Mouse (Mus musculus) C2C12 (cell line): ENCODE data around the gene Car9. TPM values are rescaled to one million over a fixed set of nuclear protein-coding genes. Genes with fewer than 3 reads are reported as not detected.

ENCODE experiments used
- H3K27me3 ChIP-seq: one replicate; pipeline ENCODE4 v1.6.1; 2011; ENCODE audit not compliant: control insufficient read depth, insufficient read depth, insufficient read length
- H3K36me3 ChIP-seq: one replicate; pipeline ENCODE4 v1.6.1; 2011; ENCODE audit not compliant: control insufficient read depth, insufficient read depth
- H3K4me3 ChIP-seq: one replicate; pipeline ENCODE4 v1.5.1; 2011; ENCODE audit warnings: mild to moderate bottlenecking, control low read depth; ENCODE audit not compliant: poor library complexity, insufficient read depth, severe bottlenecking
- H3K79me2 ChIP-seq: one replicate; pipeline ENCODE4 v1.6.1; 2011; ENCODE audit not compliant: control insufficient read depth, insufficient read depth
- H3K79me3 ChIP-seq: one replicate; pipeline ENCODE4 v1.6.1; 2011; ENCODE audit warnings: low read depth, control low read depth
- H3ac ChIP-seq: one replicate; pipeline ENCODE3; 2011; ENCODE audit warnings: low read depth; ENCODE audit not compliant: control insufficient read depth, insufficient read length
- CEBPB ChIP-seq: IDR thresholded peaks from one replicate; pipeline ENCODE4 v1.6.1; 2011; ENCODE audit warnings: low read depth, mild to moderate bottlenecking, control low read depth, moderate library complexity
- CTCF ChIP-seq: IDR thresholded peaks from one replicate; pipeline ENCODE4 v1.5.1; 2011; ENCODE audit not compliant: control insufficient read depth, insufficient read depth, insufficient read length
- FOSL1 ChIP-seq: IDR thresholded peaks from one replicate; pipeline ENCODE4 v1.8.0; 2011; ENCODE audit warnings: mild to moderate bottlenecking, low read length; ENCODE audit not compliant: poor library complexity, insufficient read depth, severe bottlenecking
- MAX ChIP-seq: IDR thresholded peaks from one replicate; pipeline ENCODE4 v1.6.1; 2011; ENCODE audit warnings: mild to moderate bottlenecking, control low read depth
- MYOD1 ChIP-seq: IDR thresholded peaks from one replicate; pipeline ENCODE4 v1.6.1; 2011; ENCODE audit warnings: low read depth; ENCODE audit not compliant: control insufficient read depth, insufficient read length
- MYOG ChIP-seq: IDR thresholded peaks from one replicate; pipeline ENCODE4 v1.6.1; 2011; ENCODE audit not compliant: control insufficient read depth, insufficient read length; ENCODE audit errors: extremely low read depth
- USF1 ChIP-seq: IDR thresholded peaks from one replicate; pipeline ENCODE4 v1.6.1; 2011; ENCODE audit warnings: low read depth, mild to moderate bottlenecking, control low read depth, moderate library complexity
- polyA plus RNA-seq: library from polyadenylated mRNA; unstranded; fragments of >200 nt; fragmentation: generic; extraction: Trizol; gene quantifications from one replicate; pipeline ENCODE4 v1.2.1, GENCODE M21; 2012; ENCODE audit warnings: missing spikeins

Gene Car9
- polyA plus RNA-seq, 1 experiment, result 0.67 TPM

DNA sequence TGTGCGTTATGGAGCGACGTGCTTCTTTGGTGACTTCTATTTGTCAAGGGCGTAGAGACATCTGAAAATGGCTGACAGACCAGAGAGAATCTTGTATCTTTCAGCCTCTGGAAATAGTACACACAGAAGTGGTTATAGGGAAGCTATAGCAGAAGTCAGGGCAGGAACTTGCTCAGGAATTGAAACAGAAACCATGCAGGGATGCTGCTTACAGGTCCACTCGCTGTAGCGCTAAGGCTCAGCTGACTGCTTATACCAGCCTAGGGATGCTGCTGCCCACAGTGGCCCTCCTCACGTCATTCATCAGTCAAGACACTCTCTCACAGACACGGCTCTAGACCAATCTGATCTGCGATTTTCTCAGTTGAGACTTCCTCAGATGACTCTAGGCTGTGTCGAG is 36.5 kb upstream of the Car9 start:
- Histone ChIP-seq H3K4me3 (no peak overlapping the region), H3K36me3 (no peaks in the 10 kb centered on the region), H3K79me2 (no peaks in the 10 kb centered on the region), H3ac (no peak overlapping the region), H3K27me3 (no peaks in the 10 kb centered on the region), H3K79me3 (no peaks in the 10 kb centered on the region)
- TF ChIP-seq FOSL1 (no peak), MYOD1 (no peak), USF1 (no peak), MAX (no peak), MYOG (no peak), CTCF (no peak), CEBPB (no peak)

DNA sequence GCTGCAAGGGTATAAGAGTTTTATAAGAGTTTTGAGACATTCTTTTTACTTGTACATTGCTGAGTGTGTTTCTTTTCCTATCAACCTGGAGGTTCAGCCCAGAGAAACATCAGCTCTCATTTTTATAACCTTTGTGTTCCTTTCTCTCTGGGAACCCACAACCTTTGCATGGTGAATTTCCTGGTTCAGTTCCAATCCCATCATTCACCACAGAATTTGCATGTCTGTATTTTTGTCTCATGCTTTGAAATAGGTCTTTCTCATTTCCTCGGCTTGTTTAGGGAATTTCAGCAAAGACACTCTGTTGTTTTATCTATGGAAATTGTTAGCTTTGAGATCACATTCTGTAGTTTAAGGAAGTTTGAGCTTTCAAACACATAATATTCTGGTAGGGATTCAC is 33.1 kb upstream of the Car9 start:
- TF ChIP-seq FOSL1, result no peak
- TF ChIP-seq USF1, result no peak
- no peak for TF ChIP-seq MYOG
- TF ChIP-seq CTCF, result no peak
- no peak for TF ChIP-seq MAX
- TF ChIP-seq CEBPB, result no peak
- TF ChIP-seq MYOD1, result no peak
- Histone ChIP-seq H3K36me3 (no peaks in the 10 kb centered on the region), H3K27me3 (no peaks in the 10 kb centered on the region), H3K4me3 (no peak overlapping the region), H3K79me2 (no peaks in the 10 kb centered on the region), H3ac (no peak overlapping the region), H3K79me3 (no peaks in the 10 kb centered on the region)

DNA sequence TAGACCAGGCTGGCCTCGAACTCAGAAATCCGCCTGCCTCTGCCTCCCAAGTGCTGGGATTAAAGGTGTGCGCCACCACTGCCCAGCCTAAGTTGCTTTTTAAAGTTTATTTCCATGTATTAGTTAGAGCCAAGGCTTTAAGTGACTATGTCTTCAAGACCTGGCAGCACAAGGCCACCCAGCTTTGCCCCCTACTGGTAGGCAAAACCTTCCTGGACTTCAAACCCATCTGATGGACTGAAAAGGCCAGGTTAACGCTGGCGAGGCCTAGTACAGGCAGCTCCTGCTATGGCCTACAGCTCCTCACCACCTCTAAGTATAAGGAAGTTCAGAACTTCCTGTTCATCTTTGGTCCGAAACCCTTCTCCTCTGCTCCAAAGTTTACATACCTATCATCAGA is 30.2 kb upstream of the Car9 start:
- Histone ChIP-seq H3K27me3 (no peaks in the 10 kb centered on the region), H3K36me3 (no peaks in the 10 kb centered on the region), H3K4me3 (no peak overlapping the region), H3K79me2 (no peaks in the 10 kb centered on the region), H3ac (no peak overlapping the region), H3K79me3 (no peaks in the 10 kb centered on the region)
- TF ChIP-seq FOSL1 (no peak), MAX (no peak), MYOD1 (no peak), CTCF (peak; percentile 10)

DNA sequence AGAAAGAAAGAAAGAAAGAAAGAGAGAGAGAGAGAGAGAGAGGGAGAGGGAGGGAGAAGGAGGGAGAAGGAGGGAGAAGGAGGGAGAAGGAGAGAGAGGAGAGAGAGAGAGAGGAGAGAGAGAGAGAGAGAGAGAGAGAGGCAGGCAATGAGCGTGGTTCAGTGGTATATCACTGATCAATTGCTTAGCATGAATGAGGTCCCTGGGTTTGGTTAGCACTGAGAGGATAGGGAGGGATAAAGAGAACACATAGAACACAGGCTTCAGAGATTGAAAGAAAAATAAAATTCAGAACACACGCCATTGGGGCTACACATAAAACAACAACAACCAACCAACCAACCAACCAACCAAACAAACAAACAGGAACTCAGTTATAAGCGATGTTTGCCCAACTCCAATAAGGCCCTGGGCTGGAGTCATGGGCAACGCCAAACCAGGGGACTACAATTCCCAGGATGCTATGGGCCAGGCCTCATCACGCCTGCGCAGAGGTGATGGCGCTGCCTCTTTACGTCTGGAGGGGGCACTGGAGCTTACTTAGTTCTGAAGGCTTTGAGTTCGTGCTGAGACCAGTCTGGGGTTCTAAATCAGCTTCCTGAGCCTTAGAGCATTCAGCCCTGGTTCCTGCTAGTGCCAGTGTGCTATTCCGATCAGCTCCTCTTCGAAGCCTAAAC is 28.8 kb upstream of the Car9 start:
- H3K79me3 ChIP-seq, result no peaks in the 10 kb centered on the region
- no peaks in the 10 kb centered on the region for H3K79me2 ChIP-seq
- no peaks in the 10 kb centered on the region for H3K27me3 ChIP-seq
- H3ac ChIP-seq, result no peak overlapping the region
- H3K36me3 ChIP-seq, result no peaks in the 10 kb centered on the region
- H3K4me3 ChIP-seq, result no peak overlapping the region
- no peak for TF ChIP-seq MYOG
- TF ChIP-seq MAX, result no peak
- TF ChIP-seq CTCF, result no peak
- no peak for TF ChIP-seq MYOD1
- TF ChIP-seq FOSL1, result no peak
- no peak for TF ChIP-seq USF1
- TF ChIP-seq CEBPB, result no peak

DNA sequence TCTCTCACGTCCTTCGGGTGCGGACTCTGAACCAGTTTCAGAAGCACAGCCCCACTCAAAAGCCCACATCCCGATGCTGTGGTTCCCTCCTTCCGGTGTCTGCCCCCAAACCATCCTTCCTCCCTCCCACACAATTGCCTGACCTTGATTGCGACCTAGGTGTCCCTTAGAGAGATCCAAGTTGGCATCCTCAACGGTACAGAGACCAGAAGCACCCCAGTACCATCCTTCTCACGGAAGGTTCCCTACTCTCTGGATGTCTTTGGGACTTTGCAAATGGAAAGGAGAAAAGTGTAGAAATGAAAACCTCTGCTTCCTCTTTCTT is 28.3 kb upstream of the Car9 start:
- Histone ChIP-seq H3ac (no peak overlapping the region), H3K4me3 (no peak overlapping the region), H3K27me3 (no peaks in the 10 kb centered on the region), H3K79me2 (no peaks in the 10 kb centered on the region), H3K36me3 (no peaks in the 10 kb centered on the region), H3K79me3 (no peaks in the 10 kb centered on the region)
- TF ChIP-seq MAX, result no peak
- TF ChIP-seq CTCF, result no peak
- no peak for TF ChIP-seq CEBPB
- TF ChIP-seq MYOG, result no peak
- TF ChIP-seq FOSL1, result no peak
- TF ChIP-seq USF1, result no peak
- no peak for TF ChIP-seq MYOD1
